Mouse (Mus musculus) lung, postnatal 10 days (tissue): Measurements from ENCODE around the gene Vstm2l.
A peak's percentile ranks its signal among the peaks of the same experiment; 100 is the strongest.

Source experiments
- DNase-seq: peaks from one replicate; pipeline ENCODE4 v3.0.0; 2021

Vstm2l gene

DNA sequence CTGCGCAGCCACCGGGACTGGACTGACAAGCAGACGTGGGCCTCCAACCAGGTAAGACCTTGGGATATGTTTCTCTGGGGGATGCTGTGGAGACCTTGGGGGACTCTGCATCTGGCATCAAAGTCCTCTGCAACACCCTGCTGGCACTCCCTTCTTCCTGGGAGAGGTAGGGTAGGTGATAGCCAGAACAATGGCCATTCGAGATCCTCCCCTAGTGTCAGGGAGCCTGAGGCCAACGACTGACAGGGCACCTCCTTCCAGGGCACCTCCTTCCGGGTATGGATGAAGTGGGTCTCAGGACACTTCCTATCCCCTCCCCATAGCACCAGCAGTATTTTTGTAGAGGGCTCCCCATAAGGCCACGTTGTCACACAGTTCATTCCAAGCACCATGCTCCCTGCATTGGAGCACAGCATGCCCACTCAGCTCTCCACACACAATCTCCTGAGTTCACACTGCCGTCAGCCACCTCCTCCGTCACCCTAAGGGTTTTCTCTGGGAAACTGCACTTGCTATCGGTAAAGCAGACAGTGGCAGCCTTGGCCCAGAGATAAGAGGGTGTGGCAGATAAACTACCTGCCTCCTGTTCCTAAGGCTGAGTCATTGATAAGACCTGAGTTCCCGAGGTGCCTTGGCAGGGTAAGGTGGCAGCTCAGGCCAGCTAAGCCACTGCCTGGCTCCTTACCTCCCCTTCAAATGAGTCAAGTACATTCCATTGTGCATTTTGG, 21.2 kb downstream of the Vstm2l start:
- no peak for DNase-seq

DNA sequence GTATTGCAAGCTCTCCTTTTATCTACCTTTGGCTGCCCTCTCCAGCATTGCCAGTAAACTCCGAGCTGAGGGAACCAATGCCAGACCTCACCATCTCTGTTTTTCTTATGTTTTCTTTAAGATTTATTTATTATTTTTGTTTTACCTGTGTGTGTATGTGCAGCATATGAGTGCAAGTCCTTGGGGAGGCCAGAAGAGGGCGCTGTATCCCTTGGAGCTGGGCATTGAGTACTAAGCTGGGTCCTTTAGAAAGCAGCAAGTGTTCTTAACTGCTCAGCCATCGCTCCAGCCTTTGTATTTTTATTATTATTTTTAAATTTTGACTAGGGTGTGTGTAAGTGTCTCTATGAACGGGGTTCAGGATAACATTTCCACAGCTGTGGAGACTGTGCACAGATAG, 22.2 kb downstream of the Vstm2l start:
- DNase-seq, result no peak

DNA sequence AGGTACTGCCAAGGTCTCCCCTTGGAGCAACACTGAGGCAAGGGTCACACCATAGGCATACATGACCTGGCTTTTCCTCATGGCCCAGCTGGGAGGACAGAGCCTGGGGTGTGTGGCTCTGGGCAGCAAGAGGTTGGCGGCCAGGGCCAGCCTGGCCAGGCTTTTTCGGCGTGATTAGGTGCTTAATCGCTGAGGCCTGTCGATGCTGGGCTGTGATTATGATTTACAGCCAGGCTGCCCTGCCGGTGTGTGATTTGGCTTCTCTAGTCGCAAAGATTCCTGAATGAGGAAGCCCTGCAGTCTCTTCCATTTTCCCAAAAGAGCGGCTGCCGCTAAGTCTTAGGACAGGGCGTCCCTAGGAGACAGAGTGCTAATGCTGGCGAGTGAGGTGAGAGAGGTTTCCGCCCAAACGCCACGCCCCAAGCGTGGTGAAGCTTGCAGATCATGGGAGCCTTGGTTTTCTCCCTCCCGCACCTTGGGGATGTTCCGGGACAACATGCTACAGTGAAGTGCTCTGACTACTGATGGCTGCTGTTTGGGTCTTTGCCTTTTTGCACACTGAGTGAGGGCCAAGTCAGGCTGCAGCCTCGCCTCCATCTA, 26.2 kb downstream of the Vstm2l start:
- DNase-seq, result no peak

- DNase-seq, result peak; percentile 88
Observed at GRCm38 (mm10) chr2:157943514-157944155, 29.2 kb downstream of the Vstm2l start.

- DNase-seq, result no peak
Observed at GRCm38 (mm10) chr2:157944156-157944893, 29.9 kb downstream of the Vstm2l start.

GRCm38 (mm10) chr2:157953978-157954377, 39.5 kb downstream of the Vstm2l start:
- no peak for DNase-seq

GRCm38 (mm10) chr2:157957707-157958108, 43.3 kb downstream of the Vstm2l start:
- no peak for DNase-seq

DNA sequence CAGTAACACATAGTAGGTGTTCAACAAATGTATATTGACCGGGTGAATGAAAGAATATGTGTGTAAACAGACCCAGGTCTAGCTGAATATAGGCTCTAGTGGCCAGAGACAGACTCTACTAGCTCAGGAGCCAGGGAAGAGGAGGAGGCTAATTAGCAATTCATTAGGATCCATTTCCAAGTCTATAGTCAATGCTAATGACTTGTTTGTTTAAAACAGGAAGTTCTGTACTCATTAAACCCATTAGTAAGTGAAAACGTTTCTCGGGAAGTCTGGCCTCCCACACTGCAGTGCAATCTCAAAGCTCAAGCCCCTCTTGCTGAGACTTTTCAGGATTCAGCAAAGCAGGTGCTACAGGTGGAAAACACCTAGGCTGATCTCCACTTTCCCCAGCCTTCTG, 53.4 kb downstream of the Vstm2l start:
- DNase-seq, result no peak

GRCm38 (mm10) chr2:157970124-157970523, 55.7 kb downstream of the Vstm2l start:
- DNase-seq, result no peak

- DNase-seq, result peak; percentile 76
Observed at GRCm38 (mm10) chr2:157970669-157971068, 56.2 kb downstream of the Vstm2l start.

DNA sequence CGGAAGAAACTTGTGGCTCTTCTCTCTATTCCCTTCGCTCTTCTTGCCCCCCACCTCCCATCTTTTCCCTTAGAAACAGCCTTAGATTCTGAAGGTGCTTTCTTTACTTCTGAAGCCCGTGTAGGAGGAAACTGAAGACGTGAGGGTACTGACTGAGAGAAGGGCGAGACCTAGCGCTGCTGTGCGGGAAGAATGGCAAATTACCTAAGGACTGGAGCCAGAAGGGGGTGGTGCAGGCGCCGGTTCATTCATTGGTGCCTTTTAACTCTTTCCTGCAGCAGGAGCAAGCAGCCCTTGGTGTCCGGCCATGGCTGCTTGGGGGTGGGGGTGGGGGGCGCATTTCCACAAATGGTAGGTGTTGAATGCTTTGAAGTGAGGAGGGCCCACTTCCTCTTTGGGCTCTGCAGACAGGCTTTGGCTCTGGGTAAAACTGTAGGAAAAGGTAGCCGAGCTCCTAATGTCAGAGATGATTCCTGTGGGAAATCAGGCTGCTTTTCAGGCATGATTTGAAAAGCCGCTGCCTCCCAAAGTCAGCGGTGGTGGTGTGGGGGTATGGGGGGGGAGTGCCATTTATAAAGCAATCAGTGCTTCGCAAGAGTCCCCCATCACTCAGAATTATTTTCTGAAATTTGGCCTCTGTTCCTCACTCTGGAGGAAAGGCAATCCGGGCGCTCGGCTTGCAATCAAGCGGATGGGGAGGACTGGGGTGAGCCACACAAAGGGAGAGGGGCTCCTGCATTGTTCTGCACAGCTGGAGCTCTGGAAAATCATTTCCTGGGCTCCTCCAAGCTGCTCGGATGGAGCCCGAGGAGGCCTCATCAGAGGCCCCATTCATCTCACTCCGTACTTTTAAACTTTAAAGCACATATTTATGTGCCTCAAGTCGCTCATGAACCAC, 60.4 kb downstream of the Vstm2l start:
- no peak for DNase-seq

DNA sequence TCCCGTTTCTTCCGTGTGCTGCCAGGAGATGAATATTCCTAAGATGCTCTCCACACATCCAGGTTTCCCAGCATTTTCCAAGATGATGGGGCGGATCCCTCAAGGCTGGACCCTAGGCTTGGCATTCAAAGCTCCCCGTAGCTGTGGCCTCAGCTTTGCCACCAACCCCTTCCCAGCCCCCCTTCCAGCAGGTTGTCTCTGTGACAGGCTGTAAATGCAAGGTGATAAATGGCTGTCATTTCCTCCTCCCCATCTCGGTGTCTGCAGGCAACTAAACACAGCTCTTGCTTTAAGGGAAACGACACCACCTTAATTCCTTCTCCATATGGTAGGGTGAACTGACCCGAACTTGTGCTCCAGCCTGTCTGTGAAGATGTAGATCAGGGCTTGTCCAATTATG, 61.1 kb downstream of the Vstm2l start:
- DNase-seq, result no peak

GRCm38 (mm10) chr2:157979241-157979640, 64.8 kb downstream of the Vstm2l start:
- DNase-seq, result no peak

DNA sequence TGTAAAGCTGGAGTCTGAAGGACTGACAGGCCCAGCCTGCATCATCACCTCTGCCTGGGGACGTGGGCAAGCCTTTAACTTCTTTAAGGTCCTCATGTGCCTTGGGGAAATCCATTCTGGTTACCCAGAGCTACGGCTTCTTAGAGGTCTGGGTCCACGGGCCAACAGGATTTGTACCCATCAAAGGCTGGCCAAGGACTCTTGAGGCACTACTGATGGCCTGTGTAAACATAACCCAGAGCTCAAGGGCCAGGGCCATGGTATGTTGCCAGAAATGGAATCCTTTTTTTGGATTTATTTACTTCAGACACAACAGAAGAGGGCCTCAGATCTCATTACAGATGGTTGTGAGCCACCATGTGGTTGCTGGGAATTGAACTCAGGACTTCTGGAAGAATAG, 68.3 kb downstream of the Vstm2l start:
- DNase-seq, result no peak

GRCm38 (mm10) chr2:157983276-157983675, 68.8 kb downstream of the Vstm2l start:
- DNase-seq, result no peak

GRCm38 (mm10) chr2:157985611-157986010, 71.2 kb downstream of the Vstm2l start:
- no peak for DNase-seq

- no peak for DNase-seq
Observed at GRCm38 (mm10) chr2:157986235-157986634, 71.8 kb downstream of the Vstm2l start.

- DNase-seq, result no peak
Observed at GRCm38 (mm10) chr2:157988416-157989190, 74.2 kb downstream of the Vstm2l start.

DNA sequence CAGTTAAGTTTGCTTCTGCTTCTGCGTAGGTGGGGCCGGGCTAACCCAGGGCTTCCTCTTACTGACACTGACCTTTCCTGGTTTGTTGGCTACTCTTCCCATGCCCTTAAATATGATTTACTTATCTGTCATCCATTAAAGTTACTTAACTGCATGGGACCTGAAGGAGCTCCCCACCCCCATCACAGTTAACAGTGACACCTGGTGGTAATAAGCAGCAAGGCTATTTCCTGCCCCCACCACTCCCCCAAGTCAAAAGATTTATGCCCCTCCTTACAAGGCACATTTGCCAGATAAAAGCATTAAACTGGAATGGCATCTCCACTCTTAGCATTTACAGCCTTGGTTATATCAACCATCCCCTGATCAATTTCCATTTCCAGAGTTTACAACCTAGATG, 75.5 kb downstream of the Vstm2l start:
- DNase-seq, result peak; percentile 33

DNA sequence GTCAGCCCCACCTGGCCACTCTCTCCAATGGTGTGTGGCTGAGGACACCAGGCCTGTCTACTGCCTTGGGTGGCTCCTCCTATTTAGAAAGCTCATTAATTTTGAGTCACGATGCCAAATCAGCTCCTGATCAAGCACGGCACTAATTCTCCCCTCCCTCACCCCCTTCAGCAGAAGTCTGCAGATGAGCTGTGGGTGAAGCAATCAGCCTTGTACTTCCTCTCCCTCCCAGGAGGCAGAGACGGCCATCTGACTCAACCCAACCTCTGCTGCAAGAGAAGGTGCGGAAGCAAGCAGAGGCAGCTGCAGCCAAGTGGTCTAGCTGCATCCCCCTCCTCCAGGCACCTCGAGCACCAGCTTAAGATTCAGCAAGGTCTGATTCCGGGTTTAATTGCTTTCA, 76.6 kb downstream of the Vstm2l start:
- DNase-seq, result no peak

GRCm38 (mm10) chr2:157992501-157992900, 78.0 kb downstream of the Vstm2l start:
- no peak for DNase-seq
